Mouse (Mus musculus) E14TG2a.4 (cell line): ENCODE results near the gene Fam189a1.

Source experiments
- CTCF ChIP-seq: conservative IDR thresholded peaks from 2 replicates; pipeline ENCODE4 v1.5.1; 2014; ENCODE audit warnings: low read length
- NANOG ChIP-seq: IDR thresholded peaks from 2 replicates; pipeline ENCODE4 v1.6.1; 2014; ENCODE audit warnings: borderline replicate concordance, low read length, mixed read lengths

- TF ChIP-seq CTCF, result no peak
- no peak for TF ChIP-seq NANOG
Observed at GRCm38 (mm10) chr7:65066211-65066610, 90.2 kb downstream of the Fam189a1 start.
